Mouse (Mus musculus): ENCODE measurements around the gene Dr1.

GRCm38 (mm10) chr5:108301567-108301966 is 32.9 kb downstream of the Dr1 start:
- TF ChIP-seq CTCF (IDR thresholded peaks at IDR 0.05; ENCODE audit: low read depth): no peak
- no peak for TF ChIP-seq EP300 (IDR thresholded peaks at IDR 0.05; ENCODE audit: low read depth)
